Mouse (Mus musculus) small intestine, adult 2 months (tissue): ENCODE data around the gene Clec10a.

ENCODE experiments used
- CTCF ChIP-seq: fragments of 200-500 bp; IDR thresholded peaks from 2 replicates; pipeline ENCODE4 v1.5.1; 2012; ENCODE audit warnings: low read depth, mild to moderate bottlenecking, control low read depth, inconsistent platforms, low read length, moderate library complexity, mixed read lengths; ENCODE audit not compliant: insufficient replicate concordance, insufficient read length; ENCODE audit errors: extremely low read depth
- POLR2A ChIP-seq: fragments of 200-500 bp; IDR thresholded peaks from 2 replicates; pipeline ENCODE4 v1.6.1; 2012; ENCODE audit warnings: low read depth, mild to moderate bottlenecking, control low read depth, inconsistent platforms, low read length, moderate library complexity

DNA sequence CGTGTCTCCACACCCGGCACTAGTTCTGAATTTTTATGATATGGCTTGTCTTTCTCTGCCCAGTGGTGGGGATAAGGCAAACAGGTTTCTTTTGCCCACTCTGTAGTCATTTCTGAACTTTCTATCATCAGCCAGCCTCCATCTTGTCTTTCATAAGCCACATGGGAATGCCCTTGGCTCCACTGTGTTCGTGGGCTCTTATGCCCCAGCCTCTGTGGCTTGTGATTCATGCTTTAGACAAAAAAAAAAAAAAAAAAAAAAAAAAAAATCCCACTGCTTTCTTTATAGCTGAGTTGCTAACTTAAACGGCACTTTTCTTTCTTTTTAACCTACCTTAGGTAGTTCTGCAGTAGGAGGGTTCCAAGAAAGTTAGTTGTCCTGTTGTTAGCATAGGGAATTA, 36.2 kb downstream of the Clec10a start:
- TF ChIP-seq POLR2A (no peak), CTCF (no peak)
